Mouse (Mus musculus) C2C12 (cell line): Measurements from ENCODE around the gene Col15a1.

ENCODE experiments used
- CEBPB ChIP-seq: IDR thresholded peaks from one replicate; pipeline ENCODE4 v1.6.1; 2011; ENCODE audit warnings: low read depth, mild to moderate bottlenecking, control low read depth, moderate library complexity
- CTCF ChIP-seq: IDR thresholded peaks from one replicate; pipeline ENCODE4 v1.5.1; 2011; ENCODE audit not compliant: control insufficient read depth, insufficient read depth, insufficient read length
- FOSL1 ChIP-seq: IDR thresholded peaks from one replicate; pipeline ENCODE4 v1.8.0; 2011; ENCODE audit warnings: mild to moderate bottlenecking, low read length; ENCODE audit not compliant: poor library complexity, insufficient read depth, severe bottlenecking
- MAX ChIP-seq: IDR thresholded peaks from one replicate; pipeline ENCODE4 v1.6.1; 2011; ENCODE audit warnings: mild to moderate bottlenecking, control low read depth
- MYOG ChIP-seq: IDR thresholded peaks from one replicate; pipeline ENCODE4 v1.6.1; 2011; ENCODE audit not compliant: control insufficient read depth, insufficient read length; ENCODE audit errors: extremely low read depth
- USF1 ChIP-seq: IDR thresholded peaks from one replicate; pipeline ENCODE4 v1.6.1; 2011; ENCODE audit warnings: low read depth, mild to moderate bottlenecking, control low read depth, moderate library complexity

- TF ChIP-seq CEBPB (peak; percentile 59), CTCF (no peak), MAX (peak; percentile 19), MYOG (no peak), FOSL1 (peak; percentile 55), USF1 (no peak)
Measured at GRCm38 (mm10) chr4:47293771-47294543, 86.0 kb downstream of the Col15a1 start.
